Mouse (Mus musculus) thymus, adult 2 months (tissue): Measurements from ENCODE around the gene Slc39a13.

ENCODE experiments used
- CTCF ChIP-seq: fragments of 200-500 bp; IDR thresholded peaks from 2 replicates; pipeline ENCODE4 v1.5.1; 2012; ENCODE audit warnings: mild to moderate bottlenecking, control low read depth, low read length, moderate library complexity, borderline replicate concordance; ENCODE audit not compliant: control insufficient read depth, poor library complexity, insufficient read depth; ENCODE audit errors: extremely low read depth
- POLR2A ChIP-seq: fragments of 200-500 bp; IDR thresholded peaks from 2 replicates; pipeline ENCODE4 v1.6.1; 2012; ENCODE audit warnings: mild to moderate bottlenecking, low read length, control low read depth, moderate library complexity; ENCODE audit not compliant: control insufficient read depth, poor library complexity, insufficient read depth; ENCODE audit errors: extremely low read depth

DNA sequence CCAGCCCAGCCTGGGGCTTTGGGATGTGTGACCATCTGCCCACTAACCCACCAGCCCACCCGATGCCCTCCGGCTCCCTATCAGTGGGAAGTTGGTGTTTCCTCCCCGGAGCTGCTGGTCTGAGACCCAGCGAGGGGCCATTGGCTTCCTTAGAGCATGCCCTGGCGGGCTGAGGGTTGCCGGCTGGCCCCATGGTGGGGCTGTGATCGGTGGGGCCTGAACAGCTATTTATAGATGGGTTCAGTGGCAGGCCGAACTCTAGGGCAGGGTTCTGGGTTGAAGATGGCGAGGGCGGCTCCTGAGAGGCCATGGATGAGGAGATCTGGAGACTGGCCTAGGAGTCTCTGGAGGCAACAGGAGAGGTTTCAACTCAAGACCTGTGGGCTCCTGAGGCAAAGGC, 26.8 kb upstream of the Slc39a13 start:
- no peak for TF ChIP-seq POLR2A
- TF ChIP-seq CTCF: no peak
